Mouse (Mus musculus): ENCODE results near the gene Cox7b.

- TF ChIP-seq CTCF (conservative IDR thresholded peaks at IDR 0.05 in 1 of 2, IDR thresholded peaks at IDR 0.05 in 1 of 2; ENCODE audit: low read depth in 2 of 2, low read length in 2 of 2) (no peak), HCFC1 (IDR thresholded peaks at IDR 0.05; ENCODE audit: low read depth, low read length) (no peak), NRF1 (IDR thresholded peaks at IDR 0.05; ENCODE audit: low read depth, low read length) (no peak), POLR2A (IDR thresholded peaks at IDR 0.05; ENCODE audit: low read depth, low read length) (no peak), CHD2 (IDR thresholded peaks at IDR 0.05; ENCODE audit: low read length) (no peak), E2F4 (IDR thresholded peaks at IDR 0.05; ENCODE audit: insufficient replicate concordance, low read depth, low read length) (no peak), TCF12 (IDR thresholded peaks at IDR 0.05; ENCODE audit: low read depth, low read length) (no peak), ZC3H11A (IDR thresholded peaks at IDR 0.05; ENCODE audit: low read depth, low read length) (no peak), GABPA (IDR thresholded peaks at IDR 0.05; ENCODE audit: insufficient replicate concordance, low read depth, low read length) (no peak), MAX (IDR thresholded peaks at IDR 0.05; ENCODE audit: low read length) (no peak), EP300 (IDR thresholded peaks at IDR 0.05; ENCODE audit: low read length) (no peak), JUND (conservative IDR thresholded peaks at IDR 0.05; ENCODE audit: low read depth, low read length) (no peak)
Observed at GRCm38 (mm10) chrX:106043863-106044617, 28.5 kb downstream of the Cox7b start.
